Comparison of ENCODE assay signal across 9 mouse cellular contexts in genomic region chr10:70717464-70717863, GRCm38 (mm10).
A peak's percentile ranks its signal among the peaks of the same experiment; 100 is the strongest.
DNase-seq lines count a peak whose midpoint lies in the region; ATAC-seq lines count a peak whose summit lies in the region.
"Had no signal": no experiment of that assay in that cellular context is flagged by ENCODE, and none has a peak within 500 bp of the region (broad histone marks: within the 10 kb centered on the region; RNA-seq: fewer than 3 reads in every experiment).

No protein-coding gene starts in this region.

- H3K4me3 ChIP-seq in forebrain, embryonic 13.5 days = no peak overlapping the region
- no peak overlapping the region for H3K4me3 ChIP-seq in hindbrain, embryonic 16.5 days (ENCODE audit: low read length)
- H3K4me3 ChIP-seq: liver, embryonic 13.5 days had no signal

- peaks cover 12% of the 10 kb centered on the region for H3K4me1 ChIP-seq in forebrain, embryonic 13.5 days
- H3K4me1 ChIP-seq in hindbrain, embryonic 16.5 days (ENCODE audit: control insufficient read depth, insufficient read depth, low read depth, low read length) = 0 out of 2 replicates have a peak, but pooled peaks cover 3% of the 10 kb centered on the region
- H3K4me1 ChIP-seq: liver, embryonic 13.5 days had no signal

- H3K4me2 ChIP-seq in forebrain, embryonic 13.5 days = peak overlapping the region; percentile 29; the same call in 1 of the 2 replicates
- H3K4me2 ChIP-seq in hindbrain, embryonic 16.5 days (ENCODE audit: low read length) = peak overlapping the region; percentile 27
- H3K4me2 ChIP-seq: liver, embryonic 13.5 days had no signal

- intact Hi-C loops in heart, postnatal 25 days (cut with DNase I) = no loop called here

- no peaks in the 10 kb centered on the region for H3K36me3 ChIP-seq in forebrain, embryonic 13.5 days (ENCODE audit: poor library complexity, severe bottlenecking)
- no peaks in the 10 kb centered on the region for H3K36me3 ChIP-seq in hindbrain, embryonic 16.5 days (ENCODE audit: control insufficient read depth, insufficient read depth, low read length)
- H3K36me3 ChIP-seq: liver, embryonic 13.5 days had no signal

- H3K27me3 ChIP-seq in forebrain, embryonic 13.5 days = no peaks in the 10 kb centered on the region
- no peaks in the 10 kb centered on the region for H3K27me3 ChIP-seq in hindbrain, embryonic 16.5 days (replicated peaks; ENCODE audit: control insufficient read depth, insufficient read depth, low read length)
- H3K27me3 ChIP-seq: liver, embryonic 13.5 days had no signal

- no peak overlapping the region for H3K9ac ChIP-seq in forebrain, embryonic 13.5 days
- no peak overlapping the region for H3K9ac ChIP-seq in hindbrain, embryonic 16.5 days (ENCODE audit: low read depth, low read length)
- H3K9ac ChIP-seq: liver, embryonic 13.5 days had no signal

- no peaks in the 10 kb centered on the region for H3K9me3 ChIP-seq in forebrain, embryonic 13.5 days (replicated peaks)
- H3K9me3 ChIP-seq in hindbrain, embryonic 16.5 days (ENCODE audit: control insufficient read depth, low read length) = no peaks in the 10 kb centered on the region

- 30% methylated on average over 2 of the region's 8 CpGs for WGBS in forebrain, embryonic 13.5 days
- 10% methylated on average over 3 of the region's 8 CpGs for WGBS in hindbrain, embryonic 16.5 days

- ATAC-seq in forebrain, embryonic 13.5 days = no peak
- ATAC-seq in hindbrain, embryonic 16.5 days = peak; percentile 32; the same call in 1 of the 2 replicates
- no peak for ATAC-seq in granulocyte monocyte progenitor cell, adult 5-6 weeks (replicated peaks; ENCODE audit: poor library complexity, severe bottlenecking)
- no peak for ATAC-seq in erythroblast, adult 5-6 weeks (replicated peaks; ENCODE audit: low FRiP score, poor library complexity, severe bottlenecking)

- DNase-seq in heart, adult 18-20 months = peak; percentile 17 to 41
- no peak for DNase-seq in heart, postnatal 25 days (ENCODE audit: low spot score)
- peak; percentile 61 for DNase-seq in ZHBTc4 (ENCODE audit: low read depth, low spot score)
- DNase-seq in spleen, postnatal 4 days (ENCODE audit: low spot score in 2 of 2) = no peak
- DNase-seq: liver, embryonic 13.5 days had no signal

- no peak overlapping the region for H3K27ac ChIP-seq in forebrain, embryonic 13.5 days
- peak overlapping the region; percentile 48; the same call in 1 of the 2 replicates for H3K27ac ChIP-seq in hindbrain, embryonic 16.5 days (ENCODE audit: low read depth, low read length)
- H3K27ac ChIP-seq: liver, embryonic 13.5 days had no signal

Comparison
In these comparisons a context has a peak if more than half of its experiments do, and no peak if none do; other contexts are left out.
1. DNase-seq: peak in heart, adult 18-20 months (2 of 2) and ZHBTc4 (single experiment); none in heart, postnatal 25 days (single experiment) and spleen, postnatal 4 days (0 of 2).